Mouse (Mus musculus): ENCODE results near the gene Lsm10. TPM values are rescaled to one million over a fixed set of nuclear protein-coding genes. Genes with fewer than 3 reads are reported as not detected.

Gene Lsm10
- polyA plus RNA-seq, 1 experiment from 2014 or later, result 46.7 TPM

DNA sequence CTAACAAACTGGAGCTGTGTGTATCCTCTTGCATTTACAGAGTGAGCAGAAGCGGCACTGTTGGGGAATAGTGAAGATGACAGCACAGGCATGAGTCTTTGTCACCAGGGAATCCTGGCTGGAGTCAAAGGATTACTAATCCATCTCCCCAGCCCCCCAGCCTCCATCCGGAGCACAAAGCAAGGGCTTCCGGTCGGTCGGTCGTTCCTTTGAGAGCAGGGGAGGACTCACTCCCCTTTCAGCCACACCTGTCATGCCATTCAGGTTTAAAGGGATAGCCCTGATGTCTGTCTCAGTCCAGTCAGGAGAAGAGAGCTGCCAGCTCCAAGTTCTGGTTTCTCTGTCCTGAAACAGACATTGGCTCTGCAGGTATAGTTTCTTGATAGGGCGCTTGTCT, 14.7 kb downstream of the Lsm10 start:
- H3K9me3 ChIP-seq, result no peaks in the 10 kb centered on the region
- 0 out of 2 replicates have a peak, but pooled peaks have one; percentile 4 for ATAC-seq (ENCODE audit: insufficient read depth, low FRiP score, low read depth)
- no peak overlapping the region for H3K9ac ChIP-seq
- H3K4me1 ChIP-seq, result peaks cover 45% of the 10 kb centered on the region
- H3K4me3 ChIP-seq (replicated peaks), result no peak overlapping the region
- peak overlapping the region; percentile 85 for H3K27ac ChIP-seq
- no peaks in the 10 kb centered on the region for H3K27me3 ChIP-seq (replicated peaks)
- peak overlapping the region; percentile 28 for H3K4me2 ChIP-seq
- H3K36me3 ChIP-seq, result no peaks in the 10 kb centered on the region; the same call in 1 of the 2 replicates
- 23% methylated on average over 7 of the region's 7 CpGs for WGBS

DNA sequence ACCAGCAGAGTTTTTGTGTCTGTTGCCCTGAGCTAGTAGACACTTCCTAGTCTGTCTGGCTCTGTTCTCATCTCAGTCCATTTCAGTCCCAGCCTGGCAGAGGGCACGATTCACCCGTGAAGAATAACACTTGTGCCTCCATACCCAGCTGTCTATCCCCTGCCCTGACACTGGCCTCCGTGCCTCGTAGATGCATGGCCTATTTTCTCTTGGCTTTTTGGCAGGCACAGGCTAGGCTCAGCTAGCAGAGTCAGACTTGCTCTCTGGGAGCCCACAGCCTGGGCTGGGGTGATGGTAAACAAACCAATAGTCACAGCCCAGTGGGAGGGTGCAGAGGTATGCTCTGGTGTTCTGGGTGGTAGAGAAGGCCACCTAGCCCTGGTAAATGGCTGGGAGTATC, 16.8 kb downstream of the Lsm10 start:
- Histone ChIP-seq H3K9me3 (no peaks in the 10 kb centered on the region), H3K27me3 (replicated peaks) (no peaks in the 10 kb centered on the region), H3K4me1 (peaks cover 41% of the 10 kb centered on the region), H3K4me3 (replicated peaks) (no peak overlapping the region), H3K4me2 (no peak overlapping the region), H3K36me3 (no peaks in the 10 kb centered on the region; the same call in 1 of the 2 replicates), H3K9ac (no peak overlapping the region), H3K27ac (no peak overlapping the region)
- no peak for ATAC-seq (ENCODE audit: insufficient read depth, low FRiP score, low read depth)
- WGBS, result 70% methylated on average over 4 of the region's 4 CpGs

DNA sequence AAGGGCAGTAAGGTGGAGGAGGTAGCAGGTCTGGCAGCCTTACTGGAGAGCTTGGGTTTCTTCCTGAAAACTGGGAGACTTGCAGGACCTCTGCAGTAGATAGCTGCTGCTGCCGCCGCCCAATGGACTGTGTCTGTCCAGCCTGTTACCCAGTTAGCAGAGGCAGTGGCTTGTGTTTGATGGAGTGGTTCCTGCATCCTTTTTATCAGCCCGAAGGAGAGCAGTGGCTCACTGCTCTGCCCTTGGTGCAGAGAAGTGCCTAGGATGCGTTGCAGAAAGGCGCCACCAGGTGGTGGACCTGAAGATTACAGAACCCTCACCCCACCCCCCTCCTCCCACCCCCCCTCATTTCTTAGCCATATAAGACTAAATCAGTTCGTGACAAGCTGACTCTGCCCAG, 17.5 kb downstream of the Lsm10 start:
- H3K36me3 ChIP-seq, result peaks cover 3% of the 10 kb centered on the region; the same call in 1 of the 2 replicates
- peaks cover 39% of the 10 kb centered on the region for H3K4me1 ChIP-seq

DNA sequence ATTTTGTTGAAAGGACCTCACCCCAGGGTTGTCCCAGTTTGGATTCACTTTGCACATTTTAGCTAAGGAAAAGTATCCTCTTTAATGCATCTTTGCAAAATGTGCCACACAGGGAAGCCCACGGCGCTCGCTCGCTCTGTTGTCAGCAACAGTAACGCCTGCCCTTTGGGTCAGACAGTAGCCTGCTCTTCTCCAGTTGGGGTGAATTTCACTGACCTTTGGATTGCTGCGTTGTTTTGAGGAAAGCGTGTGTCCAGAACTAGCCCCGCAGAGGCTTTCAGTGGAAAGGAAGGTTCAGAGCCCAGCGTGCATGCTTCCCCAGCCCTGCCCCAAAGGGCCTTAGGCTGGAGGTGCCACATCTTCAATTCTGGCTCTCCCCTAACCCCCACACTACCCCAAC, 19.0 kb downstream of the Lsm10 start:
- Histone ChIP-seq H3K27ac (peak overlapping the region; percentile 9; the same call in 1 of the 2 replicates), H3K36me3 (peaks cover 3% of the 10 kb centered on the region; the same call in 1 of the 2 replicates), H3K27me3 (replicated peaks) (no peaks in the 10 kb centered on the region), H3K9ac (no peak overlapping the region), H3K4me1 (peaks cover 26% of the 10 kb centered on the region), H3K4me3 (replicated peaks) (no peak overlapping the region), H3K4me2 (no peak overlapping the region), H3K9me3 (no peaks in the 10 kb centered on the region)
- WGBS, result 87% methylated on average over 9 of the region's 9 CpGs
- ATAC-seq (ENCODE audit: insufficient read depth, low FRiP score, low read depth), result no peak

More for the DNA sequence above, 17.5 kb downstream of the Lsm10 start:
- Histone ChIP-seq H3K9me3 (no peaks in the 10 kb centered on the region), H3K4me3 (replicated peaks) (no peak overlapping the region), H3K9ac (no peak overlapping the region), H3K27ac (no peak overlapping the region), H3K4me2 (no peak overlapping the region), H3K27me3 (replicated peaks) (no peaks in the 10 kb centered on the region)
- ATAC-seq (ENCODE audit: insufficient read depth, low FRiP score, low read depth), result no peak
- WGBS, result 13% methylated on average over 6 of the region's 6 CpGs

DNA sequence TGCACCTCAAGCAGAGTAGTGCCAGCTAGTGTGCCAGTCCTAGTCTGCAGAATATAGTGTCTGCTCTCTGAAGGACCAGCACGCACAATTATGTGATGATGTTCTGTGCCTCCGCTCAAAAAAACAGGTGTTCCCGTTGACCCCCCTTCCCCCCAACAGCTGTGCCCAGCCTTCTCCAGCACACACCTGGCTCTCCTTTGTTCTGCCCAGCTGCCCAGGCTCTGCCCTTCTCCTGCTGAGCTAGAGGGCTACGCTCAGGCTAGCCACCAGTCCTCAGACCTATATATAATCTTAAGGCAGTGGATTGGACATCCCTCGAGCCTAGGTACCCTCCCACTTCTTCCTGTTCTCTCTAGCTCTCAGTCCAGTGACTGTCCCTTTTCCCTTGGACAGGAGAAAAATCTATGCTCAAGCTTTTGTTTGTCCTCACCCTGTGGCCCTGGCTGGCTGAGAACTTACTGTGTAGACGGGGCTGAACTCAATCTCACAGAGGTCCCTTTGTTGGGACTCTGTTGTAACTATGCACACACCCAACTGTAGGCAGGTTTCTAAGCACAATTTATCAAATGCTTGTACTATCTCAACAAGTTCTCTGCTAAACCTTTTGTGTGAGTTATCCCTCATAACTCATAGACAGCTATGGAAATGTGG, 19.6 kb downstream of the Lsm10 start:
- Histone ChIP-seq H3K4me1 (peaks cover 20% of the 10 kb centered on the region), H3K9me3 (no peaks in the 10 kb centered on the region), H3K27ac (peak overlapping the region; percentile 9; the same call in 1 of the 2 replicates), H3K4me2 (no peak overlapping the region), H3K9ac (no peak overlapping the region), H3K36me3 (peaks cover 3% of the 10 kb centered on the region; the same call in 1 of the 2 replicates), H3K27me3 (replicated peaks) (no peaks in the 10 kb centered on the region), H3K4me3 (replicated peaks) (no peak overlapping the region)
- WGBS, result 56% methylated on average over 6 of the region's 6 CpGs
- ATAC-seq (ENCODE audit: insufficient read depth, low FRiP score, low read depth), result 0 out of 2 replicates have a peak, but pooled peaks have one; percentile 21

DNA sequence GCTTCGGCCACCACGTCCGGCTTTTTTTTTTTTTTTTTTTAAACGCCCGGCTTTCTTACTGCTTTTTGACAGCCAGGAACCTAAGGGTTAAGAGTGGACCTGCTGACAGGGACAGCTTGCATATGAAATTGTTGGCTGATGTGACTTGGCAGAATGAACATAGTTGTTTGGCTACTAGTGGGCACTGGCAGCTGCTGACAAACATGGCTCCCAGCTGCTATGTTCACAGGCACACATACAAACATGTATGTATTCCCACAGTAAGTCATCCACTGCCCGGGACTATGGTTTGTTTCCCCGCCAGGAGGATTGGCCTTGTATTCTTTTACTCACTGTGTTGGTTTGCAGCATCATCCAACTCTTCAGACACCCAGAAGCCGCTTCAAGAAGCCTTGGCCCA, 20.7 kb downstream of the Lsm10 start:
- no peak for ATAC-seq (ENCODE audit: insufficient read depth, low FRiP score, low read depth)
- peaks cover 8% of the 10 kb centered on the region; the same call in 1 of the 2 replicates for H3K36me3 ChIP-seq
- H3K27me3 ChIP-seq (replicated peaks), result no peaks in the 10 kb centered on the region
- no peaks in the 10 kb centered on the region for H3K9me3 ChIP-seq
- H3K9ac ChIP-seq, result no peak overlapping the region
- no peak overlapping the region for H3K27ac ChIP-seq
- WGBS, result 80% methylated on average over 8 of the region's 8 CpGs
- H3K4me2 ChIP-seq, result no peak overlapping the region
- H3K4me3 ChIP-seq (replicated peaks), result no peak overlapping the region
- H3K4me1 ChIP-seq, result peaks cover 15% of the 10 kb centered on the region

DNA sequence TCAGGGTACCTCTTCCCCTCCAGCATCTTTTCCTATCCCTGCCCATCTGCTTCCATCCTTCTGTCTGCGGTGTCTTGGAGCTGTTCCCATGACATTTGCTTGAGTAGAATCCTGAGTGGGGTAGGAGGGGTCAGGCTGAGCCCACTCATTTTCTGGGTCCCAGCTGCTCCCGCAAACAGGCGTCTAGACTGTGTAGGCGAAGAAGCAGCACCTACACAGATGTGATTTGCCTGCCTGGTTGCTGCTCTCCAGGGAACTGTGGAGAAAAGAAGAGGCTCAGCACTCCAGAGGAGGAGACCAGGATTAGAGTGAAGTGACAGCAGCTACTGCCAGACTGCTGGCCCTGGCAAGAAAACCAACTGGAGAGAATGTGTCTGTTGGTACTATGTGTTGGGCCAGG, 22.2 kb downstream of the Lsm10 start:
- Histone ChIP-seq H3K4me1 (peaks cover 14% of the 10 kb centered on the region), H3K9ac (no peak overlapping the region), H3K27ac (no peak overlapping the region), H3K4me3 (replicated peaks) (no peak overlapping the region), H3K27me3 (replicated peaks) (no peaks in the 10 kb centered on the region), H3K9me3 (no peaks in the 10 kb centered on the region), H3K36me3 (peaks cover 10% of the 10 kb centered on the region; the same call in 1 of the 2 replicates), H3K4me2 (no peak overlapping the region)
- no peak for ATAC-seq (ENCODE audit: insufficient read depth, low FRiP score, low read depth)
- 91% methylated on average over 4 of the region's 4 CpGs for WGBS

DNA sequence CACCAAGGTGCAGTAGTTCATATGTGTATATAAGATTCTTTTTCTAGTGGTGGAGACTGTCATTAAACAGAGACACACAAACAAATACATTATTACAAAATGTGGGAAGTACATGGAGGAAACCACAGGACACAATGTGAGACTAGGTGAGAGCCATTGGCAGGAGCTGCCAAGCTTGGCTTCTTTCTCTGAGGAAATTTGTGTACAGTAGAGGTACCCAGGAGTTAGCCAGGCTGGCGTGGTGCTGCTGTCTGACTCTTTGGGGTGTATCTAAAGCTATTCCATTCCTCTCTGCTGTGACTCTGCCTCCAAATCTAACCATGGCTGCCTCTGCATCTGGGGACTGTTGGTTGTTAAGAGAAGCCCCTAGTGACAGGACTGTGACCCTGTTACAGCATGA, 22.6 kb downstream of the Lsm10 start:
- no peak overlapping the region for H3K4me2 ChIP-seq
- no peaks in the 10 kb centered on the region for H3K27me3 ChIP-seq (replicated peaks)
- peaks cover 11% of the 10 kb centered on the region for H3K4me1 ChIP-seq
- no peak overlapping the region for H3K4me3 ChIP-seq (replicated peaks)
- no peak overlapping the region for H3K27ac ChIP-seq
- H3K36me3 ChIP-seq, result 0 out of 2 replicates have a peak, but pooled peaks cover 12% of the 10 kb centered on the region
- no peak overlapping the region for H3K9ac ChIP-seq
- no peak for ATAC-seq (ENCODE audit: insufficient read depth, low FRiP score, low read depth)
- no peaks in the 10 kb centered on the region for H3K9me3 ChIP-seq
- WGBS, result 86% methylated on average over 1 of the region's 1 CpGs

DNA sequence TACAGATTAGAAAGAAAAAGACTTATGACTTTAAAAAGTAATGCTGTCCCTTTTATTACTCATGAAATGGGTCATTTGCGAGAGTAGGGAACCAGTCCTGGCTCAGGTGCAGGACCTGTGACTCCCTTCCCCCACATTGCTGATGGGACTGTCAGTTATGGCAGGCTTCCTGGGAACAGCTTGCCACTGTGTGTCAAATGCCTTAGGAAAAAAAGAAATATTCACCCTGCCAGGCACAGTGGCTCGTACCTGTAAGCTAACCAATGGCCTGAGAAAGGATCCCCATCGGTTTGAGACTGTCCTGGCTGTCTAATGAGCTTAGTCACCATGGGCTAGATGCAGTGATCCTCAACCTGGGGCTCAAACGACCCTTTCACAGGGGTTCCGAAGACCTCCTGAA, 23.6 kb downstream of the Lsm10 start:
- Histone ChIP-seq H3K4me3 (replicated peaks) (no peak overlapping the region), H3K4me2 (no peak overlapping the region), H3K36me3 (peaks cover 20% of the 10 kb centered on the region), H3K4me1 (peaks cover 11% of the 10 kb centered on the region), H3K27me3 (replicated peaks) (no peaks in the 10 kb centered on the region), H3K9me3 (no peaks in the 10 kb centered on the region), H3K9ac (no peak overlapping the region), H3K27ac (no peak overlapping the region)
- ATAC-seq (ENCODE audit: insufficient read depth, low FRiP score, low read depth), result no peak
- WGBS, result 86% methylated on average over 5 of the region's 5 CpGs

DNA sequence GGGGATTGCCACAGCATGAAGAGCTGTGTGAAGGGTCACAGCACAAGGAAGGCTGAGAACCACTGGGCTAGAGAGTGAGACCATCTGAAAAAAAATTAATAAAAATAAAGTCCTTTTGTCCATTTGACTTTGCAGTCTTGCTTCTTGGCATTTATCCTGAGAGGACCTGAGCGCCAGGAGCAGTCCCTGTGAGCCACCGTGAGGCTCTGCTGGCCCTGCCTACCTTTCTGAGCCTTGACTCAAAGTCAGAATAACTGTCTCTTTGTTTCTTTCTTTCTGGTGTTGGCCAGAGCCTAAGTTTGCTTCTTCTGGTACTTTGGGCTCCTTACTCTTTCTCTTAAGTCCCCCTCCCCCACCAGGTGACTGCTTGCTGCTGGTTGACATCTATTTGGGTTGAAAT, 24.1 kb downstream of the Lsm10 start:
- no peak overlapping the region for H3K4me2 ChIP-seq
- H3K4me3 ChIP-seq (replicated peaks), result no peak overlapping the region
- no peak overlapping the region for H3K9ac ChIP-seq
- no peaks in the 10 kb centered on the region for H3K9me3 ChIP-seq
- no peaks in the 10 kb centered on the region for H3K27me3 ChIP-seq (replicated peaks)
- no peak for ATAC-seq (ENCODE audit: insufficient read depth, low FRiP score, low read depth)
- H3K4me1 ChIP-seq, result peaks cover 9% of the 10 kb centered on the region
- no peak overlapping the region for H3K27ac ChIP-seq
- WGBS, result 93% methylated on average over 2 of the region's 2 CpGs
- peaks cover 23% of the 10 kb centered on the region for H3K36me3 ChIP-seq

DNA sequence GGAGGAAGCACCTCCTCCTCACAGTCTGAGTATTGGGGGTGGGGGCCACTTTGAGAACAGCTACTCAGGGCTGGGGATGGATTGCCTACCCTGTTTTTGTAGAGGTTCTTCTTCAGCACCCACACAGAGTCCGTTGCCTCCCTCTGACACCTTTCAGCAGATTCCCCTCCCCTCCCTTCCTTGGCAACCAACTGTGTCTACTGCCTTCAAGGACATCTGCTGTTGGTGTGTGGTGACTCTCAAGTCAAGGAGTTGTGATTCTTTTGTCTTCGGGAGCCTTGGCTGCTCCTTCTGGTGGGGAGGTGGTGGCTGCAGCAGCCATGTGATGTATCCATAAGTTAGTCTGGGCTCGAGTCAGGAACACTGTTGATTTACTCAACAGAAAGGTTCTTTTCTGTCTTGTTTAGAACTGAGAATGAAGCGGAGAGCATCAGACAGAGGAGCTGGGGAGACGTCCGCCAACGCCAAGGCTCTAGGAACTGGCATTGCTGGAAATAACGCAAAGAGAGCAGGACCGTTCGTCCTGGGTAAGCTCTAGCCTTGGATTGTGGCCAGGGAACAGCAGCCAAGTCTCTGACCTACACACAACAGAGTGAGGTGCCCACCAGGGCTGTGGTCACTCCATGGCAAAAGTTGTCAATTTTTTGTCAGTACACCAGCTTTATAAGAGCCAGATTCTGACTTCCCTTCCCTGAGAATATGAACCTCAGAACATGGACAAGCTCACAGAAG, 27.1 kb downstream of the Lsm10 start:
- H3K36me3 ChIP-seq, result peaks cover 32% of the 10 kb centered on the region

DNA sequence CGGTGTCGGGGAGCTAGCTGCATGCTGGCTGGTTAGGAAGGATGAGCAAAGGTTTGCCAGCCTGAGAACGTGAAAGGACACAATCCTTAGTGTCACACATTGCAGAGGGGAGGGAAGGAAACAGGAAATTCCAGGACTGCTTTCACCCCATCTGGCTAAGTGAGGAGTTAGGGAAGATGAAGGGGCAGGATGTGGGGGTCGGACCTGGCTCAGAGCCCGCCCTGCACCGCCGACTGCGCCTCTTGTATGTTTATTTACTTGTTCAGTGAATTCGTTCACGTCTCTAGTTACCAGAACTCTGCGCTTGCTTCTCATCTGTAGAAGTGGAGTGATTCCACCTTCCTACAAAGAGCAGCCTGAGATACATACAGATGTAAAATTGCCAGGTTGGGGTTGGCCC, 34.1 kb downstream of the Lsm10 start:
- Histone ChIP-seq H3K4me3 (replicated peaks) (no peak overlapping the region), H3K27me3 (replicated peaks) (no peaks in the 10 kb centered on the region), H3K9ac (no peak overlapping the region), H3K9me3 (no peaks in the 10 kb centered on the region), H3K4me2 (peak overlapping the region; percentile 24; the same call in 1 of the 2 replicates), H3K4me1 (peaks cover 27% of the 10 kb centered on the region), H3K27ac (peak overlapping the region; percentile 83), H3K36me3 (peaks cover 28% of the 10 kb centered on the region)
- WGBS, result 39% methylated on average over 11 of the region's 11 CpGs
- ATAC-seq (ENCODE audit: insufficient read depth, low FRiP score, low read depth), result peak; percentile 41; the same call in 1 of the 2 replicates

More for the DNA sequence above, 27.1 kb downstream of the Lsm10 start:
- H3K27ac ChIP-seq, result no peak overlapping the region
- H3K4me1 ChIP-seq, result no peaks in the 10 kb centered on the region
- 81% methylated on average over 10 of the region's 10 CpGs for WGBS
- no peaks in the 10 kb centered on the region for H3K27me3 ChIP-seq (replicated peaks)
- no peak overlapping the region for H3K4me3 ChIP-seq (replicated peaks)
- H3K4me2 ChIP-seq, result no peak overlapping the region
- no peaks in the 10 kb centered on the region for H3K9me3 ChIP-seq
- no peak for ATAC-seq (ENCODE audit: insufficient read depth, low FRiP score, low read depth)
- H3K9ac ChIP-seq, result no peak overlapping the region
